Mouse (Mus musculus) skeletal muscle tissue, adult 2 months (tissue): ENCODE data around the gene Dnajc6.

Source experiments
- DNase-seq: peaks from one replicate; pipeline ENCODE4 v3.0.0-alpha.2; 2012; ENCODE audit warnings: low read depth, low spot score

Dnajc6 gene

DNA sequence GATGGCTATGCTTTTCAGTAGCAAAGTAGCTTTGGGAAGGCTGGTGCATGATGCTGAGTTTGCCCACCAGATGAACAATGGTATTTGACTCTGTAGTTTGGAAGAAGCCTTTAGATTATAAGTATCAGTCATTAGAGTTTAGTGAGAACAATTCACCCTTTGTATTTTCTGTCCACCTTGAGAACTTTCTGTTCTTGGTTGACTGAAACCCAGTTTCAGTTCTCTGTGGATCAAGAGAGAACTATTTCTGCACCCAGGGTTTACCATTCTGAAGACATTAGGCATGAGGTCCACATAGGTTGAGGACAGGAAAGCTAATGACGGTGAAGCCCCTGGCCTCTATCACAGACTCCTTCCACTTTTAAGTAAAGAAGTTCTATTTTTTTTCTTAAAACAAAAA is 141.0 kb downstream of the Dnajc6 start:
- DNase-seq = no peak

DNA sequence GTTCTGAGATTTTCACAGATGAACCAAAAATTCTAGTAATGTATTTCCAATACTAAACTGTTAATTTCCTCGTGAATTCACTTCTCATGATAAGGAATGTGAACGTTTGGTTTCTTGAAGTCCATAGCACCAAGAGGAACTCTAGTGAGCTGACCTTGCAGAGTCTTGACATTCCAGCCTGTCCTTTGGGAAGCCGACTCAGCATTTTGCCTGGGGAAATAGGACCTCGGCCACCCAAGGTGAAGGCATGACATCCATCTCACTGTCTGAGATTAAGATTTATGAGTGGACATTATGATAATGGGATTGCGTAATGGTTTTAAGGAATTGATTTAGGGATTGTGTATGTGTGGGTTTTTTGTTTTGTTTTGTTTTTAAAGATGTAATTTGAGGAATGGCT is 144.2 kb downstream of the Dnajc6 start:
- DNase-seq = no peak

DNA sequence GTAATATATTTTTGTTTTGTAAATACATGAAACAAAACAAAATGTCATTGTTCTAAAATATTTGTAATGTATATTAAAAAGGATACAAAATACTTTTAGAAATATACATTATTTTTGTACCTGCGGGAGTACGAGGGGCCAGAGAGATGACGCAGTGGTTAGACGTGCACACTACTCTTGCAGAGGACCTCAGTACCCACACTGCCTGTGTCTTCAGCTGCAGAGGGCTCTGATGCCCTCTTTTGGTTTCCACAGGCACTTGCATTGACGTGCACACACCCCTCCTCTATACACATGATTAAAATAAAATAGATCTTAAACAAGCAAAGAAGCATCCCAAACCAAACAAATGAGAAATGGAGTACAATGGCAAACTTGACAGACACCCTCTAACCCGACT is 146.3 kb downstream of the Dnajc6 start:
- DNase-seq = no peak

DNA sequence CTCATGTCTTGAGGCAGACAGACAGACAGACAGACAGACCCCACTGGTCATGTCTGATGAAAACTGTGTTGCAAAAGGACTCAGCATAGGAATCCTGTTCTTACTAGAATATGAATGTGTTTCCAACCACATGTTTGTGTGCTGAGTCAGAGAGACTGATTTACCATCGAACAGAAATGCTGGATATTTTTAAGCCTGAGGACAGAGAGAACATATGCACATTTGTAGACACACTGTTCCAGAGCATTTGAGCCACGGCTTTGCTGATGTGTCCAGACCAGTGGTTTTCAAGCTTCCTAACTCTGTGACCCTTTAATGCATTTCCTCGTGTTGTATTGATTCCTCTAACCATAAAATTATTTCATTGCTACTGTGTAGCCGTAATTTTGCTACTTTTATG is 146.8 kb downstream of the Dnajc6 start:
- DNase-seq = no peak

DNA sequence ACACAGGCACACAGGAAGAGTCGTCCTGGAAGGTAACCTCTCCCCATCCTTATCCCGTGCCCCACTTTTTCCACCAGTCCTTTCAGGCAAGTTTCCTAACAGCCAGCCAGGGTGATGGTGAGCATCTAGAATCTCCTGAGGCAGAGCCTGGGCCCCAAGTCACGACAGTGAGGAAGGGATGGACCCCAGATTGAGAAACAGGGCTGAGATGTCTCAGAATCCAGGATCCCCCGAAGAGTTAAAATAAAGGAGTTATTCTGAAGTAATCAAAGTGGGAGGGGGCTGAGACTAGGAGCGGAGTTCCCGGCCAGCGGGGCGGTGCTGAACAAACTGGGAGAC is 150.4 kb downstream of the Dnajc6 start:
- no peak for DNase-seq

DNA sequence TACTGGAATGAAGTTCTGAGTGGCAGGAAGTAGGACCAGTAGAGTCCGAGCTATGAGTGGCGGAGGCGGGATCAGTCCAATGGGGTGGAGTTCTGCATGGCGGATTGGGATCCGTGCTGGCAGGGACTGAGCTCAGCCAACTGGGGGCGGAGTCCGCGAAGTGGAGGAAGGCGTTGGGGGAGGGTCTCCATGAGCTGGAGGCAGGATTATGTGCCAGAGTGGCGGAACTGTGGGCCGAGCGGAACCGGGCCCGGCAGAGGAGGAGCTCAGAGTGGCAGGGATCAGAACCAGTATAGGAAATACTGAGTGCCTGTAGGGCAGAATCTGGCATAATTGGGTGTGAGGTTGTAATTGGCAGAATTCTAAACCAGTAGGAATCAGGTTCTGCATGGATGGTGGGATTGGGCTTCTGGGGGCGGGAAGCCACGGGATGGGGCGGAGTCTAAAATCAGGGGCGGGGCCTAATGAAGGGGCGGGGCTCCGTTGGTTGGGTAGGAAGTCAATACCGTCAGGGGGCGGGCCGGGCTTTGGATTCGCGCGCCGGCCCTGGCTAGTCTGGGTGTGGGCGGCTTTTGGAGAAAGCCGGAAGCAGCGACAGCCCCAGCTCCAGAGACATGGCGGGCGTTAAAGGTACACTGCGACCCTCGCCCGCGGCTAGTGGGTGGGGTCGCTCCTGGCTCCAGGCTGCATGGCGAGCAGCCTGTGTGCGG is 150.9 kb downstream of the Dnajc6 start, which contains the start of gene Leprot:
Leprot (plus strand) TSS at position 523 of the 710 bp plus-strand sequence.
- peak; percentile 99 for DNase-seq

DNA sequence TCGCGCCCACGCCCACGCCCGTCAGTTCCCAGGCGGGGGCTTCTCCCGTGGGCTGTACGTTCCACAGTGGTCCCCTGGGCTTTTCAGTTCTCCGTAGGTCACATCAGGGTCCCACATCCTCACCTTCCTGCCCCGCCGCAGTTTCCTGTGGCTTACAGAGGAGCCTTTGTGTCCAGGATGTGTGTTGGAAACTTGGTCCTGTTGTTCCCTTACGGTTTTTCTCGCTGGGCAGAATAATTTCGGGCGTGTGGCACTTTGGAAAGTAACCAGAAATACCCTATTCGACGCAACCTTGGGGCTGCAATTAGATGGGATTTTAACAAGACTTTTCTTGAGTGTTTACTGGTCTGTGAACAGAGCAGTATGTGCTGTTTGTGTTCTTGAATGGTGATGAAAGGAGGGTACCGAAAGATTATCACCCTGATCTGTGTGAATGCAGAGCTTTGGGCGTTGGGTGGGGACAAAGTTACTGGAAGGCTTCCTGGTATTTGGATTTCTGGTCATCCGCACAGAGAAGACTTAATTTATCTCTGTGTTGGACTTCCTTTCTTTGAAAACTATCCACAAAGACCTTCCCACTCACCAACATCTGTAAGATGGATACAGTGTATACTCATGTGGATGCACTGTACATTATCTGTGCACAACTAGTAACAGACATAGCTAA is 151.7 kb downstream of the Dnajc6 start:
- no peak for DNase-seq

DNA sequence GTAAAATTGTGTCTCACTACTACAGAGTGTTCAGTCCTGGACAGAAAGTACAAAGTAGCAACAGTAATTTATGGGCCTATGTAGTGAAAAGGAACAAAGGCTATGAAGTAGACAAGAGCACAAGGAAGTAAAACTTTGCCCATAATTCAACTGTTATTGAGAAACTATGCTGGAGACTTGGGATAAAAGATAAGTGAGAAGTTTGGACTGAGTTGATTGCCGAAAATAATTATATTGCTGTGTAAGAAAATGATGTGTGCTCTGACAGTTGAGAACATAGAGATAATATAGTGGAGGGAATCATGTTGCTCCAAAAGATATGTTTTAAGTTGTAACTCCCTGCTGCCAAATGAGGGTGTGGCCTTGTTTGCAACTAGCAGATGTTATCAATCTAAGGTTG is 152.3 kb downstream of the Dnajc6 start:
- DNase-seq = no peak

DNA sequence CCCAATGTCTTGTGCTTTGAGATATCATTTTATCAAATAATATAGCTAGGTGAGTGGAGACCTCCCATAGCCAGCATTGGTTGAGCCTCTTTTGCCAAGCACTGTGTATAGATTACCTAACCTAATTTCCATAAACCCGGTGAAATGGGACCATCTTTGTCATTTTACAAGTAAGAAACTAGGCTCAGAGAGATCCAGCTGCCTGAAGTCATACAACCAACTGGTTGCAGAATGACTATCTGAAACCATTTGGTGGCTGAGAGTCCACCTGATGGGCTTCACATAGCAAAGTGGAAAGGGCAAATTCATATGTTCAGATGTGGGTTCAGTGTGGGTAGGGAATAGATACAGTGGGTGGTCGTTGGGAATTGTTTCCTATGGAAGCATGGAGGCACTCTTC is 154.5 kb downstream of the Dnajc6 start:
- DNase-seq = no peak

DNA sequence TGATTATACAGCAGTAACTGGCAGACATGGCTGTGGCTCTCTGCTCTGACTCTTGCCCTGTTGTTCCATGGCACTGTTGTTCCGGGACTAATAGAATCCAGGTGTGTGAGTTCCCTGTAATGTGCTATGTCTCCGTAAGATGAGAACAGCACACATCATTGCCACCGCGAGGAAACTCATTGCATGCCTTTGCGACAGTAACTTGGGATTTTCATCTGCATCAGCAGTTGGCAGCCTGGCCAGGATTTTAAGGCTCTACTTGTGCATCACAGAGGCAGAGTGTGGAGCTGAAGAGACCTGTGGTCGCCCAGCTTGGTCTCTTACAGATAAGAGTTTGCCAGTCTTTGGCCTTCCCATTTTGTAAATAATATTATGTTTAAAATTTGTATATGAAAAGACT is 157.8 kb downstream of the Dnajc6 start:
- DNase-seq = no peak

DNA sequence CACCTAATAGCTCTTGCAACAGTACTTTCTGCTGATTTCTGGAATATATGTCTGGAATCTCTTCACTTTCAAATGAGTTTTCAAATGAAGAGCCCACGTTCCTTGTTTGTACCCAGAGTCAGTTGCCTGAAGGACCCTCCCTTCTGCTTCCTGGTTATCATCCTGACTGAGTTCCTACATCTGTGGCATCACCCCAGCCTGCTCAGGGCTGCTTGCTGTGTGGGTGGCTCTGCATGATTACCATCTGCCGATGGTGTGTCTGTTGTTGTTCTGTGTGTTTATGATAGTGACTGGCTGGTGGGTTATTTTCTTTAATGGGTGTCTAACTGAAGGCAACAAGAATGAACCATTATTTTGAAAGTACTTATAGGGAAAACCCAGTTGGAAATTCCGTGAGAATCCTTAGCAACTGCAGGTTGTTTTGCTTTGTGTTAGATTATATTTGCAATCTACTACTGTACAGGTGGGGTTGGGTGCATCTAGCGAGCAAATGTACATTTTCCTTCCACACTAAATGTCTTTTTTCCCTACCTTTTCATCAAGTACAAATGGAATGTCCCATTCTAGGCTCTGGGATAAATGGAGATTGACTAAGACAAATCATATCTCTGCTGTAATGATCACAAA is 158.5 kb downstream of the Dnajc6 start:
- DNase-seq = no peak

DNA sequence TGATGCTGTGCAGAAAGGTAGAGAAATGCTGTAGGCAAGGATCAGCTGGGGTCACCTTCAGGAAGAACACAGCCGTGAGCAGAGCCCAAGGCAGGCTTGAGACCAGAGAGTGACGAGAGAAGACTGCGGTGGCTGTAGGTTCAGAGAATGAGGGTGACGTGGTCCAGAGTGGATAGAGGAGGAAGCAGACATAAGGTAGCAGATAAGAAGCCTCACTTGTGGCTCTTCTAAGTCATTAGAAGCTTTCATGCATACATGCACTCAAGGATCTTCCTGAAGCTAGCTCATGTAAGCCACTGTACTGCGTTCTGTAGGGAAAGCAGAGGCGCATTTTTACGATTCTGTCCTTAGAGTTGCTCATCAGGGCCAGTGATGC is 159.0 kb downstream of the Dnajc6 start:
- no peak for DNase-seq

DNA sequence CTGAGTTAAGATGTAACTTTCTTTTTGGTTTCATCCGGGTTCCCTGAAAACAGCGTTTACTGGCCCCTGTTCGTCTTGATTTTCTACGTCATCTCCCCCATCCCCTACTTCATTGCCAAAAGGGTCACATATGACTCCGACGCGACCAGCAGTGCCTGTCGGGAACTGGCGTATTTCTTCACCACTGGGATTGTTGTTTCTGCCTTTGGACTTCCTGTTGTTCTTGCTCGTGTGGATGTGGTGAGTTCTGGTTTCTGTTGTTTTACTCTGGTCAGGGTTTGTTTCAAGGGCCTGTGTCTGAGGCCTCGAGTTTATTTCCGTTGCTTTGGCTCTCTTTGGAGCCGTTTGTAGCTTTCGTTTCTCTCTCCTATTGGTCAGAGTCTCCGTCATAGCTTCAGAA is 159.6 kb downstream of the Dnajc6 start:
- no peak for DNase-seq

DNA sequence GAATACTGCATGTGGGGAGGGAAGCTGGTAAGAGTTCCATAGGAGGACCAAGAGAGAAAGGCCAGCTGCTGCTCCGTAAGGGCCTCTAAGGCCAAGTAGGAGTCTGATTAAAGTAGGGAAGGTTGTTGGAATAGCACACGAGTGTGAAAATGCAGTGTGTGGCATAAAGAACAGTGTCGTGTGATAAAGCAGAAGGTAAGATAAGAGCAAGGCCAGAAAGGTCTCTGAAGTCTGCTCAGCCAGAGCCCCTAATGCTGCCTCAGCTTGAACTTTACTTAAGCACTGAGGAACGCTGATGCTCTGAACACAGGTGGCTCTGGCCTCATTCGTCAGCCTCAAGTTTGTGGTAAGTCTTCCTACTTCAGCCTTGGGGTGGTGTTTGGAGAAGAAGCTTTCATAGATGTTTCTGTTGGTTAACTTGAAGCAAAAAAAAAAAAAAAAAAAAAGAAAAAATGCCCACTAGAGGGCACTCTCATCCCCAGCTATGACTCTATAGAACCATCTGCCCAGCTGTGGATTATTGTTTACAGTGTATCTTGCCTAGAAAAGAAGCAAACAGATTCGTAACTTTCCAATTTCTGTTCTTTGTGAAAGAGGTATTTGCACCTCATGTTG is 160.6 kb downstream of the Dnajc6 start:
- no peak for DNase-seq

DNA sequence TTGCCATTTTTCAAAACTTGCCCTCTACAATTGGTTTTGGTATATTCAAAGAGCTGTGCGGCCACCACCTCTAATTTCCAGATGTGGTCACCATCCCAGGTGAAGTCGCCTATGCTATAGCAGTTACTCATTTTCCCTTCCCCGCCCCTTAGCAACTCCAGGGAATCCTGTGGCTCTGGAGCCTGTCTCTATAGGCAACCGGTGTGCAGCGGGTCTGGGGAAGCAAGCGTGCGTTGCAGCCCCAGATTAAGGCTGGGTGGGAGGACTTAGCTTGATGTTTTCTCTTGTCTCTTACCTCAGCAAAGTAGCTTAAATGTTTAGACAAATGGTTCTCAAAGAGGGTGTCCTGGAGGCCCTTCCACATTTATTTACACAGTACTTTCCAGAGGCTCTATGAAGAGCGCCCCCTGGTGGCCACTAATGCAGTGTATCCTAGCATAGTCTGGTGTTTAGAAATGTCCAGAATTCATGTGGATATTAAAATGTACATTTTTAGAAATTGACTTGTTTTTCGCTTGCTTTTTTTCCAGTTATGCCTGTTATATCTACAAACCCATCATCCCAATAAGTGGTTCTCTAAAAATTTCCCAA is 167.8 kb downstream of the Dnajc6 start:
- DNase-seq = no peak

DNA sequence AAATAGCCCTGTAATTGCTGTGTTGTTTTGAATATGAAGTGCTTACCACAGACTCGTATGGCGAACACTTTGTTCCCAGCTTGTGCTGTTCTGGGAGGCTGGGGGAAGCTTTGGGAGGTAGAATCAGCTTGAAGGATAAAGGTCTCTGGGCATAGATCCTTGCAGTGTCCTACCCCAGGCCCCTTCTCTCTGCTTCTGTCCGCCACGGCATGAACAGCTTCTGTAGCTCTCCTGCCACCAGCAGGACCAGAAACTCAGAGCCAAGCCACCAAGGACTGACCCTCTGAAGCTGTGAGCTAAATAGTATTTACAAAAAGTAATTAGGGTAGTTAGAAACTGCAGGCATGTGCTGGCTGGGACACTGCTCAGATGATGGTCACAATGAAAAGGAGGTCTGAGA is 168.3 kb downstream of the Dnajc6 start:
- no peak for DNase-seq

DNA sequence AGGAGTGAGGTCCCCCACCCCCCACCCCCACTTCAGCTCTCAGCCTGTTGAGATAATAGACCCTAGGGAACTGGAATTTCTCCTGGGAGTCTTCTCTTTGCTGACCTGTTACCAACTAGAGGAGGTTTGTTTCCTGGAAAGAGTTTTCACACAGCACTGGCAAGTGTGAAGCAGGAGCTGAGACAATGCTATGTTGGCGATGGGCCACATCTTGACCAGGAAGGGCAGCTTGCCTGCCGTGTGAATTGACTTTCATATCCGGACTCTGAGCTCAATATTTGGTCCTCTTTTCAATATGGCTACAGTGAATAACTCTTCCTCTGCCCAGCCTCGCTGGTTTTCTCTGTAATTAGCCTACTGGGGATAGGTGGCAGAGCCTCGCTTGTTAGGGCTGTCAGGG is 172.7 kb downstream of the Dnajc6 start:
- DNase-seq = no peak

DNA sequence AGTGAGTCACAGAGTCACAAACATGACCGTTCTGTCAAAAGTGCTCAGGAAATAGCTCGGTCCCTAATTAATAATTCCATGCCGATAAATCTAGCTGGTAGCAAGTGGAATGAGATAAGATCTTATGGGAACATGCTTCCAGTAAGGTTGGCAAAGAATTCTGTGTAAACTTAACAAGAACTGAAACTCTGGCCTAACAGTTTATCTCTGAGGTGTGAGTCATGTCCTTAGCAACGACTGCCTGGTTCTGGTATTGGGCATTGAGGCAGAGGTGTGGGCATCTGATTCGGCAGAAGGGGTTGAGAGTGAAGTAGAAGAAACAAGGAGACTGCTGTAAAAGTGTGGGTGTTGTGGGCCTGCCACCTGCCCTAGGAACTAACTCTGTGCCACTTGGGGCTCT is 173.4 kb downstream of the Dnajc6 start:
- no peak for DNase-seq

DNA sequence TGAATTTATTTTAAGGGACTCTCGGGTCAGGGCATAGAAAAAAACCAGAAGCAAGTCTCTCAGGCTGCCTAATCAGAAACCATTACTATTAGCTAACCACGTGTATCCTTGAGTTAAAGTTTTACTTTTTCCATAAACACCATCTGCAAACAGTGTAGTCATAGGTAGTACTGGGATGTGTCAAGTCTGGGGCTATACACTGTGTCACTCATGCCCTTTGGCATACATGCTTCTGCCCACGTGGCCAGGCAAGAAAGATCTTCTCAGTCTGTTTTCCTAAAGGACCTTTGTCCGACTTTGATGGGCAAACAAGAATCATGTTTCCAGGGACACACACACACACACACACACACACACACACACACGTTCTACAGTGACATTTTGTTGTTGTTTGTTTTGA is 178.3 kb downstream of the Dnajc6 start:
- DNase-seq = no peak

DNA sequence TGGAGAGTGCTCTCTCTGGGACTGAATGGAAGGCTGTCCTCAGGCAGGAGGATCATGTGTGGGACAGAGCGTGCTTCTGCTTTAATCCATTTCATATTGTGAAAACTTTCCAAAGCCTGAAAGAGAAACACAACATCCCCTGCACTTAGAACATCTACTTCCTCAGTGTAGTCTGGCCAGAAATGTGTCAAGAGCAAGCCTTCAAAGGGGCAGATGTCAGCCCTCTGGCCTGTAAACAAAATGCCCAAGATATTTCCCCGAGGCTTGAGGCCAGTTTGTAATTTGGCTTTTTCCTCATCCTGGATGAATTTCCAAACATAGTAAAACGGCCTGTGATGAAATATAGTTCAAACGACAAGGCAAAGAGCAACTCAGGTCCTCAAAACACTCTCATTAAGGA is 179.3 kb downstream of the Dnajc6 start:
- peak; percentile 58 for DNase-seq

DNA sequence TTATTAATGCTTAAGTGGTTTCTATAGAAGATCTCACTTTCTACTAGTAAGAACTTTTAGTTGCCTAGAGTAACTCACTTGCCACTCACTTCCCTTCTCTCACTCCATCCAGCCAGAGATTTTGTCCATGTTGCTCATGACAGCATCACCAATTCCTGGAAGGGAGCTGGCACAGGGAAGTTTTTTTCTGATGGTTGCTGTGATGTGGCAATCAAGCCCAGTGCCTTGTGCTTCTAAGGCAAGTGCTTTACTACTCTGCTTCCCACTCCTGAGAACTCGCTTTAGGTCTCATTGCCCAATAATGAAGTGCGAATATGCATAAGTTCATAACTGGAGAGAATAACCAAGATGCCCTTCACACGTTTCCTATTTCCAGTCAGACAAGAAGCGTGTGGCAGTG is 186.2 kb downstream of the Dnajc6 start:
- no peak for DNase-seq

DNA sequence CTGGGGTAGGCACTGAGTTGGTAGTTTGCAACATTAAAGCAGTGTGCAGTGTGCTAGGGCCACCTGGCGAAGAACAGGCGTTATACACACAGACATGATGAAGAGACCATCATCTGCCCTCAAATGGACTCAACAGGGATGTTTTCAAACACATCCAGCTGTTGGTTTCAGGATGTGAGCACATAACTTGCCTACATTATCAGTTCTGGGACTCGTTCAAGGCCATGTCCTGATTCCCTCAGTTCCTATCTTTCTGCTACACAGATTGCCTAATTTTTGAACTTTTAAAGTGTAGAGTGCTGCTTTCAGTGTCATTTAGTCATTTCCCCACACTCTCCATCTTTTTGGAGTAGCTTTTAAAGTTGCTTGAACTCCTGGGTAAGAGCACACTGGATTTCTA is 186.6 kb downstream of the Dnajc6 start:
- no peak for DNase-seq
